Mouse (Mus musculus): ENCODE measurements around the gene Ap1s1. TPM values are rescaled to one million over a fixed set of nuclear protein-coding genes. Genes with fewer than 3 reads are reported as not detected.
A peak's percentile ranks its signal among the peaks of the same experiment; 100 is the strongest.

The Ap1s1 gene
- polyA plus RNA-seq, 1 experiment from 2014 or later: 170 TPM

DNA sequence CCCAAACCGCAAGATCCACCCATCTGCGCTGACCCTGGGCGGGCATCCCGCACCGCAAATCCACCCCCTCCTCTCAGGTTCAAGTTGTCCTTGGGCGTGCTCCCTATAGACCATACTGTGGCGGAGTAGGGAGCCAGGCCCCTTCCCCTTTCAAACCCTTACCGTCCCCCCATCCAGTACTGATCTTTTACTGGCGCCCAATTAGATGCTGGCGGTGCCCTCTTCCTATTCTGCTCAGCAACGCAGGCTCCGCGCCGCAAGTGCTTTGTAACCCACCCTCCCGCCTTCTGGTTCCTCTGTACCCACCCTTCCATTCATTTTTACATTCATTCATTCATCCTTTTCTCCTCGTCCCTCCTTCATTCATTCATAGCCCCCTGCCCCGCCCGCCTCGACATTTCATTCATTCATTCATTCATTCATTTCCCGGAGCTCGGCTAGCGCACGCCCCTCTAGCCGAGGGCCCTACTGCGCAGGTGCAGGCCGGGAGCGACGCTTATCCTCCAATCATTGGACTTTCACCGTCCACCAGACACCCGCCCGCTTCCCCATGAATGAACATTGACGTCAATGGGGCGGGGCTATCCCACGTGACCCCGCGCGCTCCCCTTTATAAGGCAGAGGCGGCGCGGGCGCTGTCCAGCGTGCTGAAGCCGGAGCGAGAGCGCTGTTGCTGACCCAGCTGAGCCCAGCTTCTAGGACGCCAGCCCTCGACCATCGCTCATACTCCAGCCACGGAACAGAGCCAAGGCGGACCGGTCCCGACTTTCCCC is 16.1 kb downstream of the Ap1s1 start:
- Histone ChIP-seq H3K36me3 (peaks cover under 1% of the 10 kb centered on the region; the same call in 1 of the 2 replicates), H3K4me1 (peaks cover 46% of the 10 kb centered on the region), H3K9me3 (replicated peaks) (no peaks in the 10 kb centered on the region), H3K27ac (no peak overlapping the region), H3K4me3 (peak overlapping the region; percentile 51), H3K27me3 (ENCODE audit: low read depth, poor library complexity, severe bottlenecking) (peaks cover 99% of the 10 kb centered on the region)
- under 1% methylated on average over 52 of the region's 52 CpGs for whole genome bisulfite sequencing
- DNase-seq (ENCODE audit: low spot score): peak; percentile 99

DNA sequence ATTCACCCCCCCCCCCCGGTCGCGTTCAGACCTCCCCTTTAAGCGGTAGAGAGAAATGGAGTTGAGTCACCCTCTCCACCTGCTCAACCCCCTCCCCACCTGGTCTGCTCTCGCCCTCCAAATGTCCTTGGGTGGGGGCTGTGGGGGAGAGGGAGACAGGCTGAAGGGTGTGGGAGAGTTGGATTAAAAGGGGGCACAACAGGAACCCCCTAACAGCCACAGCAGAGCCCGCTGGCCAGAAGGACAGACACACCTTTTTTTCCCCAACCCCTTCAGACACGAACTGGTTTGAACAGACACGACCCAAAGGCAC is 16.7 kb downstream of the Ap1s1 start:
- Histone ChIP-seq H3K4me1 (peaks cover 46% of the 10 kb centered on the region), H3K36me3 (no peaks in the 10 kb centered on the region), H3K9me3 (replicated peaks) (no peaks in the 10 kb centered on the region), H3K27ac (no peak overlapping the region), H3K4me3 (peak overlapping the region; percentile 51), H3K27me3 (ENCODE audit: low read depth, poor library complexity, severe bottlenecking) (peaks cover 100% of the 10 kb centered on the region)
- 2% methylated on average over 8 of the region's 8 CpGs for WGBS
- no peak for DNase-seq (ENCODE audit: low spot score)

DNA sequence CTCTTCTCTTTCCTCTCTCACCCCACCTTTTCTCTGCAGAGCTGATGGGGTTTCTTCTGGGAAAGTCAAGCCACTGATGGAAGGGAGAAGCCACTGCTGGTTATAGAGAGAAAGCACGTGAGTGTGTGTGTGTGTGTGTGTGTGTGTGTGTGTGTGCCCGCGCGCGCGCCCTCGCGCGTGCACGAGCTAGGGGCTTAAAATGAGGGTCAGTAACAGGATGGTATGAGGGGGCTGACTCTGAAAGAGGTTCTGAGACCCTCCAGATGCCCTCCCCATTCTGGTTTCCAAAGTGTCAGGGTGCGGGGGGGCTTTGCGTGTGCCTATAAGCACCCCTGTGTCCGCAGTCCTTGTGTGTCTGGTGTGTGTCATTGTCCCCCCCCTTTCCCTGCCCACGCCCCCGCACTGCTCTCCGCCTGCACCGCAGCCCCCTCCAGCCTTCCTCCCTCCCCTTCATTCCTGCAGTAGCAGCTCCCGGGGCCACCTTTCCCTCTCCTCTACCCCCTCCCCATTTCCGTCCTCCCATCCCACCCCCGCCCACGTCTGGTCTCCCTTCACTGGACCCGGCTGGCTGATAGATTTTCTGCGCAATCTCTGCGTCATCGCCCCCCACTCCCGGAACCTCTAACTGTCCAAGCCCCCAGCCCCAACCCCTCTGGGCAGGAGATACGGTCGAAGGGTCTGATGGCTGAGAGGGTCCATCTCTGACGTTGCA is 17.2 kb downstream of the Ap1s1 start:
- no peak for DNase-seq (ENCODE audit: low spot score)
- peaks cover 46% of the 10 kb centered on the region for H3K4me1 ChIP-seq
- H3K9me3 ChIP-seq (replicated peaks): no peaks in the 10 kb centered on the region
- WGBS: 5% methylated on average over 28 of the region's 29 CpGs
- H3K27me3 ChIP-seq (ENCODE audit: low read depth, poor library complexity, severe bottlenecking): peaks cover 100% of the 10 kb centered on the region
- no peaks in the 10 kb centered on the region for H3K36me3 ChIP-seq
- H3K4me3 ChIP-seq: peak overlapping the region; percentile 51; the same call in 1 of the 2 replicates
- H3K27ac ChIP-seq: no peak overlapping the region

DNA sequence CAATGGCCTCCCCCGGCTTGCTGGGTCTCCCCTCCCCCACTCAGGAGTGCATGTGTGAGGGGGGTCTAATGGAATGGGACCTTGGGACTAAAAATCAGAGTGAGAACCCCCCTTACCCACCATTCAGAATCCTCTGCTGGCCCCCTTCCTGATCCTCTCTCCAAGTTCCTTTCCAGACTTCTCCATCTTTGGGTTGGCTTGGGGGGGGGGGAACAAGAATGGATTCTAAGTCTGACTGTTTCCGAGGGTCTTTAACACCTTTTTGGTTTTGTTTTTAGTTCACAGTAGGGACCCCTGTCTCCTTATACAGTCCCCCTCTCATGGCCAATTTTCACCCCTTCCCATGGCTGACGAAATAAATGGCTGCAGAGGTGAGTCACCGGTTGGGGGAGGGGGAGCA is 19.8 kb downstream of the Ap1s1 start, which contains the start of gene Vgf:
Gene Vgf, plus strand, starts transcription at position 301 of the 400 bp plus-strand sequence.
- Histone ChIP-seq H3K9me3 (replicated peaks) (no peaks in the 10 kb centered on the region), H3K27ac (no peak within 1 kb of the TSS), H3K4me1 (peaks cover 23% of the 10 kb centered on the region), H3K36me3 (no peaks in the 10 kb centered on the region), H3K27me3 (ENCODE audit: low read depth, poor library complexity, severe bottlenecking) (peaks cover 74% of the 10 kb centered on the region), H3K4me3 (peak within 1 kb of the TSS; percentile 22; the same call in 1 of the 2 replicates)
- 18% methylated on average over 4 of the region's 4 CpGs for WGBS
- no peak for DNase-seq (ENCODE audit: low spot score)

DNA sequence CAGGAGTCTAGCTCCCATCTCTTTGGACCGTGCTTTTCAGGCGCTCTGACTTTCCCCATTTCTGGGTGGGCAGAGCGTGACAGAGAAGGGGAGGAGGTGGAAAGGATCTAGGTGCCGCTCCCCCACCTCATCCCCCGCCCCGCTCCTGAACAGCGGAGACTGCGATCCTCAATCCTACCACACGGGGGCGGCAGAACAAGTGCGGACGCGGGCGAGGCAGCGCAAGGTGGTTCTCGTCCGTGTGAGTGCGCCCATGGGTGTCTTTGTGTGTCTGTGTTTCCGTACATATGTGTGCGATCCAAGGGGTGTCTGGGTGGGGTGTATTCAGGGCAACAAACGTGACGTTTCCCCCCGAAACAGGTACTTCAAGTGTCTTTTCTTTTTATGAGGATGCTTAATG is 20.8 kb downstream of the Ap1s1 start:
- Histone ChIP-seq H3K27ac (no peak overlapping the region), H3K27me3 (ENCODE audit: low read depth, poor library complexity, severe bottlenecking) (peaks cover 64% of the 10 kb centered on the region), H3K9me3 (replicated peaks) (no peaks in the 10 kb centered on the region), H3K4me3 (peak overlapping the region; percentile 22; the same call in 1 of the 2 replicates), H3K36me3 (no peaks in the 10 kb centered on the region), H3K4me1 (peaks cover 16% of the 10 kb centered on the region)
- under 1% methylated on average over 23 of the region's 23 CpGs for WGBS
- DNase-seq (ENCODE audit: low spot score): peak; percentile 87

DNA sequence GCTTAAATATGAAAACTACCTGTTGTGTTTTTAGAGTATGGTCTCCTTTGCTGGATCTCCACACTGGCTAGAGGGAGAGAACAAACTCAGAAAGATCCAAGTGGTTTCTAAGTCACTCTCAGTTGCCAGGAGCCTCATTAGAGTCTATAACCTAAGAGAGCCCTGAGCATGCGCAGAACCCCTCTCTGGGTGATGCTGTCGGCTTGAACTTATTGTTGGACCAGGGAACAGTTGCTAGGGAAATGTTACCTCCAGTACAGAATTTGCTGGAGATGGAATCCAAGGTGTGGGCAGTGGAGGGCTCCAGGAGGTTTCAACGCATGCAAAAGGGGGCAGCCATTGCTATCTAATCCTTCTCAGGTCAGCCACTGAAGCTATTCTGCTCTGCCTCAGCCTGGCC is 21.6 kb downstream of the Ap1s1 start:
- DNase-seq (ENCODE audit: low spot score): no peak
- Histone ChIP-seq H3K36me3 (no peaks in the 10 kb centered on the region), H3K9me3 (replicated peaks) (no peaks in the 10 kb centered on the region), H3K27ac (no peak overlapping the region), H3K4me3 (no peak overlapping the region), H3K27me3 (ENCODE audit: low read depth, poor library complexity, severe bottlenecking) (peaks cover 56% of the 10 kb centered on the region), H3K4me1 (peaks cover 9% of the 10 kb centered on the region)
- 58% methylated on average over 3 of the region's 3 CpGs for WGBS

DNA sequence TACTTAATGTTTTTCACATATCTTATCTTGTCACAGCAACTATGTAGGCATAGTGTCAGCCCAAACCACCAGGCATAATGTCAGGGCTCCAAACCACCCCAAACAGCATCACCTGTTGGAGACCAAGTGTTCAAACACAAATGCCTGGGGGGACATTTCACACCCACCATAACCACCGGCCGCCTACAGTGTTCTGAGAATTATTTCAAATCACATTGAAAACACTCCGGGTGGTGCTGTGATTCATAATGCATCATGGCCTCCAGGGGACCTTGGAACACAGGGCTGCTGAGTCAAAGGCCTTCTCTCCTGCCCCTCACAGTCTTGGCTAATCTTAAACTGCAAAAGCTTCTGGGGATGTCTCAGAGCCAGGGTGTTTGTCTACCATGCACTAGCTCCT is 30.0 kb downstream of the Ap1s1 start:
- Histone ChIP-seq H3K4me1 (no peaks in the 10 kb centered on the region), H3K27ac (no peak overlapping the region), H3K4me3 (no peak overlapping the region), H3K27me3 (ENCODE audit: low read depth, poor library complexity, severe bottlenecking) (no peaks in the 10 kb centered on the region), H3K9me3 (replicated peaks) (no peaks in the 10 kb centered on the region), H3K36me3 (no peaks in the 10 kb centered on the region)
- DNase-seq (ENCODE audit: low spot score): no peak
- 90% methylated on average over 3 of the region's 3 CpGs for WGBS

DNA sequence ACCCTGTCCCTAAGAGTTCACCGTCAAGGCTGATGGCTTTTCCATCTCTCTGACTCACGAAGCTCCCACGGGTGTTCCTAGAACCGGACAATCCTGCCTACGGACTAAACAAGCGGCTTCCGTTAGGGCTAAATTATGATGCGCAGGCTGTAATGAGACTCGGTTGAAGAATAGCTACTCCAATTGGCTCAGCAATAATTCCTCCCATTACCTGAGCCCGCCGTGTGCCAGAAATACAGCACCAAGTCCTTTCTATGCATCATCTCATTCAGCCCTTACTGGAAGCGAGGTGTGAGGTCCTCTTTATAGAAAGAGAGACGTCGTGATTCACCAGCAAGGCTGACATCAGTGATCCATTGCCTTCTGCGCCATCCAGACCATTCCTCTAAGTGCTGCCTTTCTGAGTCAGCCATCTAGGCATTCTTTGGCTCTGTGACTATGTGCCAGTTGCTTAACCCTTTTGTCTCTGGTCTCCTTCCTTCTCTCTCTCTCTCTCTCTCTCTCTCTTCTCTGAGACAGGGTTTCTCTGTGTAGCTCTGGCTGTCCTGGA is 33.5 kb downstream of the Ap1s1 start:
- H3K4me3 ChIP-seq: no peak overlapping the region
- H3K27ac ChIP-seq: no peak overlapping the region
- no peak for DNase-seq (ENCODE audit: low spot score)
- H3K36me3 ChIP-seq: no peaks in the 10 kb centered on the region
- no peaks in the 10 kb centered on the region for H3K27me3 ChIP-seq (ENCODE audit: low read depth, poor library complexity, severe bottlenecking)
- no peaks in the 10 kb centered on the region for H3K9me3 ChIP-seq (replicated peaks)
- H3K4me1 ChIP-seq: no peaks in the 10 kb centered on the region
- WGBS: 81% methylated on average over 15 of the region's 15 CpGs

DNA sequence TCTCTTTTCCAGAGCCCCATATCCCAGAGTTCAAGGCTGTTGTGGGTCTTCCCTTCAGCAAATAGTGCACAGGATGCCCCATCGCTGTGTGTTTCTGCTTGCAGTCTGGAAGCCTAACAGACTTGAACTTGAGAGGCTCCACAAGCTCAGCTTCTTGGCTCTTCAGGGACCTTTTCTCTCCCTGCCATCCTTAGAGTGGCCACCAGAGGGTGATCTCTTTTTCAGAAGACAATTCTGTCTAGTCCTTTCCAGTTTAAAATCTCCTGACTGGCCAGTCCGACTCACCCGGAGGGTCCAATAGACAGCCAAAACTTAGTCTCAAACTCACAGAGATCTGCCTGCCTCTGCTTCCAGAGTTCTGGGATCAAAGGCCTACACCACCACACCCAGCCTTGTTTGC is 35.9 kb downstream of the Ap1s1 start:
- H3K4me1 ChIP-seq: no peaks in the 10 kb centered on the region
- no peak overlapping the region for H3K4me3 ChIP-seq
- no peaks in the 10 kb centered on the region for H3K9me3 ChIP-seq (replicated peaks)
- H3K27me3 ChIP-seq (ENCODE audit: low read depth, poor library complexity, severe bottlenecking): no peaks in the 10 kb centered on the region
- no peak overlapping the region for H3K27ac ChIP-seq
- 41% methylated on average over 3 of the region's 3 CpGs for WGBS
- no peaks in the 10 kb centered on the region for H3K36me3 ChIP-seq
- peak; percentile 54 for DNase-seq (ENCODE audit: low spot score)

DNA sequence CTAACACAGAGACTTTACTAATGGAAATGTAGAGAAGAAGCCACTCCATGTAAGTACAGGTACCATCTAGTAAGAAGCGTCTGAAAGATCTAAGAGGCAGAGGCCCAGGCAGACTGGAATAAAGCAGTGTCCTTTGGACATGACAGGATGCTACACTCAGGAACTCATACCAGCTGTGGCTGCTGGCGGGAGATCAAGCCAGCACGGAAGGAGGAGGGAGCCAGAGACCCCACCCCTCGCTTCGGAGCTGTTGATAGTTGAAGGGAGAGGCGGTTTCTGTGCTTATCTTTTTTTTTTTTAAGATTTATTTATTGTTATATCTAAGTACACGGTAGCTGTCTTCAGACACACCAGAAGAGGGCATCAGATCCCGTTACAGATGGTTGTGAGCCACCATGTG is 38.7 kb downstream of the Ap1s1 start:
- 62% methylated on average over 8 of the region's 8 CpGs for WGBS

DNA sequence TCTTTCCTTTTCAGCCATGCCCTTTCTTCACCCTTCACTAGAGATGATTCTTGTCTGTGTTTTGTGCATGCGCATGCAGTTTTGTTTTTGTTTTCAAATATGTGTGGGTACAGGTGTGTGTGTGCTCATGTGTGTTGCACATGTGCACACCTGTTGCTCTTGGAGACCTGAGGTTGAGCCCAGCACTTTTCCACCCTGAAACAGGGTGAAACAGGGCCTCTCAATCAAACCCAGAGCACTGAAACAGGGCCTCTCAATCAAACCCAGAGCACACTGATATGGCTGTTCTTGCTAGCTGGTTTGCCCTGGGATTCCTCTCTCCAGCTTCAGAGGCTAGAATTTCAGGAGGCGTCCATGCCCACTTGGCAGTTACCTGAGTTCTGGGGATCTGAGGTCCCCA is 45.3 kb downstream of the Ap1s1 start:
- peaks cover 8% of the 10 kb centered on the region for H3K36me3 ChIP-seq
- peak; percentile 57 for DNase-seq (ENCODE audit: low spot score)
- WGBS: 77% methylated on average over 2 of the region's 2 CpGs
- H3K4me3 ChIP-seq: no peak overlapping the region
- peaks cover 4% of the 10 kb centered on the region for H3K4me1 ChIP-seq
- H3K27me3 ChIP-seq (ENCODE audit: low read depth, poor library complexity, severe bottlenecking): no peaks in the 10 kb centered on the region
- no peaks in the 10 kb centered on the region for H3K9me3 ChIP-seq (replicated peaks)
- peak overlapping the region; percentile 58; the same call in 1 of the 2 replicates for H3K27ac ChIP-seq

More for the DNA sequence above, 38.7 kb downstream of the Ap1s1 start:
- no peak for DNase-seq (ENCODE audit: low spot score)
- Histone ChIP-seq H3K36me3 (no peaks in the 10 kb centered on the region), H3K4me3 (no peak overlapping the region), H3K9me3 (replicated peaks) (no peaks in the 10 kb centered on the region), H3K4me1 (no peaks in the 10 kb centered on the region), H3K27ac (no peak overlapping the region), H3K27me3 (ENCODE audit: low read depth, poor library complexity, severe bottlenecking) (no peaks in the 10 kb centered on the region)

DNA sequence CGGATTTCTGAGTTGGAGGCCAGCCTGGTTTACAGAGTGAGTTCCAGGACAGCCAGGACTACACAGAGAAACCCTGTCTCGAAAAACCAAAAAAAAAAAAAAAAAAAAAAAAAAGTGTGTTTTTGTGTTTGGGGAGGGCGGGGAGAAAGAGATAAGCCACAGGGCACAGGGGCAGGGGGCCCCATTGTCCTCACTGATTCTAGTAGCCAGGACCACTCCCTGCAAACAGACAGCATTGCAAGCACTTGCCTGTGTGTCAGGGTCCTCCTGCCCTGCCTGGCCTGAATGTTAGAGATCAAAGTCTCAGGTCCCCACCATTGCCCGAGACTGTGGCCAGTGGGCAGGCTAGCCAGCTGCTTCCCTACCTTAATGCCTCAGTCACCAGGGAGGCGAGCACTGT is 46.5 kb downstream of the Ap1s1 start:
- H3K27ac ChIP-seq: no peak overlapping the region
- no peak for DNase-seq (ENCODE audit: low spot score)
- no peaks in the 10 kb centered on the region for H3K27me3 ChIP-seq (ENCODE audit: low read depth, poor library complexity, severe bottlenecking)
- H3K4me1 ChIP-seq: peaks cover 4% of the 10 kb centered on the region
- no peak overlapping the region for H3K4me3 ChIP-seq
- H3K9me3 ChIP-seq (replicated peaks): no peaks in the 10 kb centered on the region
- 63% methylated on average over 5 of the region's 5 CpGs for WGBS
- H3K36me3 ChIP-seq: peaks cover 19% of the 10 kb centered on the region

DNA sequence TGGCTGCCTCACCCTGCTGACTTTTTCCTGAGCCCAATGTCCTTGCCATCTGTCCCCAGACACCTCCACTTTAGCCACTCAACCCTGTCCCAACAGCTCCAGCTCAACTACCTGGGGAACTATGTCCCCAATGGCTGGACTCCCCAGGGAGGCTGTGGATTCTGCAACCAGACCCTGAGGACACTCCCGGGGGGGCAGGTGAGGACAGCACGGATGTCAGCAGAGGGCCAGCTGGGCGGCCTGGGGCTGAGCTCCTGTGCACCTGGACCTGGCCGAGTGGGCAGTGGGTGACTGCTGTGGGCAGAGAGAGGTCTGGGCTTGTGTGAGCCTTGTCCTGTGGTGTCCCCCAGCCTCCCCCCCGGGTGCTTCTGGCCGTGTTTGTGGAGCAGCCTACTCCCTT is 56.1 kb downstream of the Ap1s1 start:
- Histone ChIP-seq H3K27me3 (ENCODE audit: low read depth, poor library complexity, severe bottlenecking) (no peaks in the 10 kb centered on the region), H3K9me3 (replicated peaks) (no peaks in the 10 kb centered on the region), H3K4me1 (peaks cover 20% of the 10 kb centered on the region), H3K36me3 (peaks cover 66% of the 10 kb centered on the region), H3K4me3 (no peak overlapping the region), H3K27ac (no peak overlapping the region)
- 95% methylated on average over 6 of the region's 6 CpGs for WGBS
- no peak for DNase-seq (ENCODE audit: low spot score)

Measured in limb, embryonic 10.5 days (tissue).